Comparison of ENCODE assay signal across 9 mouse cellular contexts in the genomic region with DNA sequence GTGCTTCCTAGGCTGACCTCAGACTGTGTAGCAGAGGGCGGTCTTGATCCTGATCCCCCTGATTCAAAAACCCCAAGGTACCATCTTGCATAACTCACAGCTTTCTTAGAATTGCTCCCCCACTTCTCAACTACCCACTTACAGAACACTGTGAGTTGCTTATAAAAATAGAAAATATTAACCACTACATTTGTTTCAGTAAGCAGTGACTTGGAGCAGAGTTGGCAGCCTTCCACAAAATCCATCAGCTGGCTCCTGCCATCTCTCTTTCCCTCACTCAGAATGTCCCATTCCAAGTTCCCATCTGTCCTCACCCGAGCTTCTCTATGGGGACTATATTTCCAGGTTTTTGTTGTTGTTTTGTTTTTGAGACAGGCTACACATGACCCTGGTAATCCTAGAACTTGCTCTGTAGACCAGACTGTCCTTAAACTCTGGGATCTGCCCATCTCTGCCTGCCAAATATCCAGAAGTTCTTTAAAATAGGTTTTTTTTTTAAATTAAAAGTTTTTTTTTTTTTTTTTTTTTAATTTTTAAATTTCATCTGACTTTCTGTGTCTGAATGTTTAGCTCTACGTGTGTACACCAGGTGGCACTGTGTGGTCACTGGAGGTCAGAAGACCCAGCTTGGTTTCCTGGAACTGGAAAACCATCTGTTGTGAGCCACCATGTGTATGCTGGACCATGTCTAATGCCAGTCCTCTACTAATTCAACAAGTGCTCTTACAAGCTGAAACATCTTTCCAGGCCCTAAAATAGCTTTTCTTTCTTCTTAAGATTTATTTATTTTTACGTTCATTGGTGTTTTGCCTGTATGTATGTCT. TPM values are rescaled to one million over a fixed set of nuclear protein-coding genes. Genes with fewer than 3 reads are reported as not detected.
DNase-seq lines count a peak whose midpoint lies in the region; ATAC-seq lines count a peak whose summit lies in the region.
"Had no signal": no experiment of that assay in that cellular context is flagged by ENCODE, and none has a peak within 500 bp of the region (broad histone marks: within the 10 kb centered on the region; RNA-seq: fewer than 3 reads in every experiment).

No protein-coding gene starts in this region.

- H3K27ac ChIP-seq in hindbrain, embryonic 11.5 days (ENCODE audit: low read depth, low read length): no peak overlapping the region
- no peak overlapping the region for H3K27ac ChIP-seq in hindbrain, embryonic 12.5 days
- H3K27ac ChIP-seq in liver, embryonic 13.5 days: no peak overlapping the region
- H3K27ac ChIP-seq: macrophage had no signal

- ATAC-seq in CD4-positive, CD25-positive, alpha-beta regulatory T cell, adult 4 months: no peak
- ATAC-seq in hindbrain, embryonic 11.5 days (ENCODE audit: low FRiP score): no peak
- ATAC-seq in hindbrain, embryonic 12.5 days (ENCODE audit: low FRiP score): no peak
- peak; percentile 57 for ATAC-seq in common myeloid progenitor, adult 5-6 weeks (replicated peaks; ENCODE audit: low read depth, poor library complexity, severe bottlenecking)
- ATAC-seq in liver, embryonic 13.5 days (ENCODE audit: low read depth): no peak

- no peak overlapping the region for H3K9ac ChIP-seq in hindbrain, embryonic 11.5 days (ENCODE audit: low read depth, low read length)
- no peak overlapping the region for H3K9ac ChIP-seq in hindbrain, embryonic 12.5 days
- no peak overlapping the region for H3K9ac ChIP-seq in liver, embryonic 13.5 days

- no peak overlapping the region for H3K4me3 ChIP-seq in hindbrain, embryonic 11.5 days (ENCODE audit: low read depth, low read length)
- H3K4me3 ChIP-seq in hindbrain, embryonic 12.5 days: no peak overlapping the region
- no peak overlapping the region for H3K4me3 ChIP-seq in liver, embryonic 13.5 days (replicated peaks)

- H3K36me3 ChIP-seq in hindbrain, embryonic 11.5 days (ENCODE audit: control insufficient read depth, insufficient read depth, low read length): 0 out of 2 replicates have a peak, but pooled peaks cover under 1% of the 10 kb centered on the region
- peaks cover 13% of the 10 kb centered on the region for H3K36me3 ChIP-seq in hindbrain, embryonic 12.5 days
- peaks cover 17% of the 10 kb centered on the region for H3K36me3 ChIP-seq in liver, embryonic 13.5 days

- WGBS in hindbrain, embryonic 11.5 days: 67% methylated on average over 4 of the region's 4 CpGs
- 67% methylated on average over 4 of the region's 4 CpGs for WGBS in hindbrain, embryonic 12.5 days
- 55% methylated on average over 4 of the region's 4 CpGs for WGBS in liver, embryonic 13.5 days (ENCODE audit: insufficient replicate concordance)

- no peak overlapping the region for H3K4me2 ChIP-seq in hindbrain, embryonic 11.5 days (replicated peaks; ENCODE audit: low read depth, low read length)
- no peak overlapping the region for H3K4me2 ChIP-seq in hindbrain, embryonic 12.5 days (replicated peaks)
- H3K4me2 ChIP-seq in liver, embryonic 13.5 days: no peak overlapping the region

- H3K27me3 ChIP-seq in hindbrain, embryonic 11.5 days (ENCODE audit: control insufficient read depth, insufficient read depth, low read length): no peaks in the 10 kb centered on the region
- H3K27me3 ChIP-seq in hindbrain, embryonic 12.5 days: no peaks in the 10 kb centered on the region
- H3K27me3 ChIP-seq in liver, embryonic 13.5 days: no peaks in the 10 kb centered on the region

- DNase-seq in CD4-positive, CD25-positive, alpha-beta regulatory T cell, adult 2 months (ENCODE audit: low read depth, low spot score): peak; percentile 66
- peak; percentile 33 for DNase-seq in hindbrain, embryonic 11.5 days (ENCODE audit: low spot score)
- DNase-seq in 3T3-L1 (ENCODE audit: low read depth, low spot score): peak; percentile 88
- peak; percentile 19 for DNase-seq in liver, embryonic 13.5 days
- DNase-seq in thymus, postnatal 4 days: peak; percentile 64

- no peaks in the 10 kb centered on the region for H3K9me3 ChIP-seq in hindbrain, embryonic 11.5 days (ENCODE audit: control insufficient read depth, low read length)
- H3K9me3 ChIP-seq in hindbrain, embryonic 12.5 days (replicated peaks): no peaks in the 10 kb centered on the region
- H3K9me3 ChIP-seq in liver, embryonic 13.5 days (replicated peaks): no peaks in the 10 kb centered on the region

- peaks cover 4% of the 10 kb centered on the region; the same call in 1 of the 2 replicates for H3K4me1 ChIP-seq in hindbrain, embryonic 11.5 days (replicated peaks; ENCODE audit: control insufficient read depth, insufficient read depth, low read length)
- H3K4me1 ChIP-seq in hindbrain, embryonic 12.5 days: peaks cover 5% of the 10 kb centered on the region
- H3K4me1 ChIP-seq in liver, embryonic 13.5 days (replicated peaks): peaks cover 32% of the 10 kb centered on the region

RNA-seq across cellular contexts. Expression of a gene that starts 1.7 kb away (rescaled TPM):
- polyA plus RNA-seq in CD4-positive, CD25-positive, alpha-beta regulatory T cell, adult 4 months (2017; shearing (Covaris generic)): 1,000 to 10,000 TPM; 1,557 to 1,698 TPM
- 787 and 791 TPM in 2 replicates for polyA plus RNA-seq in hindbrain, embryonic 11.5 days (2014; fragmentation: Nextera tagmentation; extraction: Ambion mirVana)
- 667 and 708 TPM in 2 replicates for polyA plus RNA-seq in hindbrain, embryonic 12.5 days (2016; fragmentation: Nextera tagmentation; extraction: Ambion mirVana)
- 1,507 and 2,166 TPM in 2 replicates for total RNA-seq in common myeloid progenitor, adult 5-6 weeks (2017)
- polyA plus RNA-seq in liver, embryonic 13.5 days (2015; fragmentation: Nextera tagmentation; extraction: Ambion mirVana): 547 and 605 TPM in 2 replicates

RNA-seq across cellular contexts. Expression of a gene that starts 9.3 kb away (rescaled TPM):
- polyA plus RNA-seq in CD4-positive, CD25-positive, alpha-beta regulatory T cell, adult 4 months (2017; shearing (Covaris generic)): 10 to 100 TPM; 30.3 to 37.4 TPM
- polyA plus RNA-seq in hindbrain, embryonic 11.5 days (2014; fragmentation: Nextera tagmentation; extraction: Ambion mirVana): 15.0 and 20.9 TPM in 2 replicates
- 20.8 and 21.8 TPM in 2 replicates for polyA plus RNA-seq in hindbrain, embryonic 12.5 days (2016; fragmentation: Nextera tagmentation; extraction: Ambion mirVana)
- total RNA-seq in common myeloid progenitor, adult 5-6 weeks (2017): 42.4 and 49.9 TPM in 2 replicates
- polyA plus RNA-seq in liver, embryonic 13.5 days (2015; fragmentation: Nextera tagmentation; extraction: Ambion mirVana): 10.9 and 13.1 TPM in 2 replicates

RNA-seq across cellular contexts. Expression of a gene that starts 29.7 kb away (rescaled TPM):
- polyA plus RNA-seq in CD4-positive, CD25-positive, alpha-beta regulatory T cell, adult 4 months (2017; shearing (Covaris generic)): 10 to 100 TPM; 24.5 to 30.9 TPM
- 18.7 and 23.0 TPM in 2 replicates for polyA plus RNA-seq in hindbrain, embryonic 11.5 days (2014; fragmentation: Nextera tagmentation; extraction: Ambion mirVana)
- polyA plus RNA-seq in hindbrain, embryonic 12.5 days (2016; fragmentation: Nextera tagmentation; extraction: Ambion mirVana): 16.5 and 19.5 TPM in 2 replicates
- 20.2 and 24.9 TPM in 2 replicates for total RNA-seq in common myeloid progenitor, adult 5-6 weeks (2017)
- polyA plus RNA-seq in liver, embryonic 13.5 days (2015; fragmentation: Nextera tagmentation; extraction: Ambion mirVana): 5.7 and 6.5 TPM in 2 replicates

Comparison
In these comparisons a context has a peak if more than half of its experiments do, and no peak if none do; other contexts are left out.
1. DNase-seq: peak in every context shown above with its lines; median percentile 88 in 3T3-L1; 66 in CD4-positive, CD25-positive, alpha-beta regulatory T cell, adult 2 months; 64 in thymus, postnatal 4 days; 33 in hindbrain, embryonic 11.5 days; 19 in liver, embryonic 13.5 days.